Mouse (Mus musculus) liver, embryonic 11.5 days (tissue): ENCODE measurements at regions not wholly inside any gene's neighbourhood (a gene's known extent, or its start where the extent isn't known, plus 50 kb on each side); places are given as distances from the start of the nearest gene placed in this dataset.

Source experiments
- ATAC-seq: fragments of 200-750 bp; cut with Nextera tagmentation; replicated peaks from 2 replicates; pipeline ENCODE4 v1.8.0; 2017; ENCODE audit warnings: moderate number of reproducible peaks, mild to moderate bottlenecking, moderate TSS enrichment, moderate library complexity; ENCODE audit not compliant: low FRiP score
- DNase-seq: peaks from one replicate; pipeline ENCODE4 v3.0.0-alpha.2; 2017; ENCODE audit warnings: low spot score
- H3K27ac ChIP-seq: fragments of 300-500 bp; sonication (generic); 2 replicates; pipeline ENCODE4 v1.5.1; 2014; ENCODE audit warnings: mild to moderate bottlenecking, low read depth, low read length, control low read depth
- H3K27me3 ChIP-seq: fragments of 300-500 bp; sonication (generic); replicated peaks from 2 replicates; pipeline ENCODE4 v1.6.1; 2014; ENCODE audit warnings: low read length, mixed read lengths; ENCODE audit not compliant: control insufficient read depth, insufficient read depth
- H3K36me3 ChIP-seq: fragments of 300-500 bp; sonication (generic); 2 replicates; pipeline ENCODE4 v1.6.1; 2014; ENCODE audit warnings: mild to moderate bottlenecking, low read length, moderate library complexity, mixed read lengths; ENCODE audit not compliant: control insufficient read depth, insufficient read depth
- H3K4me1 ChIP-seq: fragments of 300-500 bp; sonication (generic); replicated peaks from 2 replicates; pipeline ENCODE4 v1.6.1; 2014; ENCODE audit warnings: low read length, mixed read lengths; ENCODE audit not compliant: control insufficient read depth, insufficient read depth
- H3K4me2 ChIP-seq: fragments of 300-500 bp; sonication (generic); 2 replicates; pipeline ENCODE4 v1.6.1; 2014; ENCODE audit warnings: mild to moderate bottlenecking, control low read depth, moderate library complexity
- H3K4me3 ChIP-seq: fragments of 300-500 bp; sonication (generic); 2 replicates; pipeline ENCODE4 v1.5.1; 2014; ENCODE audit warnings: low read depth, low read length, control low read depth
- H3K9ac ChIP-seq: fragments of 300-500 bp; sonication (generic); 2 replicates; pipeline ENCODE4 v1.6.1; 2014; ENCODE audit warnings: low read depth, low read length, control low read depth
- H3K9me3 ChIP-seq: fragments of 300-500 bp; sonication (generic); 2 replicates; pipeline ENCODE4 v1.6.1; 2016; ENCODE audit warnings: low read length, inconsistent platforms, mixed read lengths; ENCODE audit not compliant: control insufficient read depth
- WGBS: fragments of 180-500 bp; shearing (Covaris S2); extraction: QIAGEN DNeasy Blood & Tissue Kit; methylation state at CpG from one replicate; pipeline ENCODE4 v1.1.7; 2014; 5-methylcytosine and 5-hydroxymethylcytosine counted together

GRCm38 (mm10) chr5:16424745-16425144, 128.6 kb upstream of the Hgf start:
- 74% methylated on average over 4 of the region's 4 CpGs for WGBS
- no peak for DNase-seq
- Histone ChIP-seq H3K9me3 (no peaks in the 10 kb centered on the region), H3K9ac (no peak overlapping the region), H3K4me2 (no peak overlapping the region), H3K27me3 (no peaks in the 10 kb centered on the region), H3K4me1 (no peaks in the 10 kb centered on the region), H3K27ac (no peak overlapping the region), H3K36me3 (no peaks in the 10 kb centered on the region), H3K4me3 (no peak overlapping the region)
- no peak for ATAC-seq

- Histone ChIP-seq H3K4me1 (no peaks in the 10 kb centered on the region), H3K4me2 (no peak overlapping the region), H3K9ac (no peak overlapping the region), H3K27ac (no peak overlapping the region), H3K27me3 (no peaks in the 10 kb centered on the region), H3K36me3 (no peaks in the 10 kb centered on the region), H3K9me3 (no peaks in the 10 kb centered on the region), H3K4me3 (no peak overlapping the region)
- DNase-seq (no peak), ATAC-seq (no peak)
- WGBS = 63% methylated on average over 8 of the region's 8 CpGs
These were observed 128.0 kb upstream of the Hgf start for GRCm38 (mm10) chr5:16425302-16425701.

GRCm38 (mm10) chr5:16426306-16426705, 127.0 kb upstream of the Hgf start:
- 71% methylated on average over 2 of the region's 2 CpGs for WGBS
- no peak for DNase-seq

GRCm38 (mm10) chr5:16434586-16434985, 118.7 kb upstream of the Hgf start:
- H3K9me3 ChIP-seq = no peaks in the 10 kb centered on the region
- H3K27ac ChIP-seq = no peak overlapping the region
- no peaks in the 10 kb centered on the region for H3K36me3 ChIP-seq
- H3K4me3 ChIP-seq = no peak overlapping the region
- H3K9ac ChIP-seq = no peak overlapping the region
- H3K4me1 ChIP-seq = no peaks in the 10 kb centered on the region
- DNase-seq (no peak), ATAC-seq (no peak)
- no peaks in the 10 kb centered on the region for H3K27me3 ChIP-seq
- no peak overlapping the region for H3K4me2 ChIP-seq
- WGBS = 70% methylated on average over 3 of the region's 3 CpGs

More at GRCm38 (mm10) chr5:16426306-16426705, 127.0 kb upstream of the Hgf start:
- H3K4me3 ChIP-seq = no peak overlapping the region
- no peak overlapping the region for H3K9ac ChIP-seq
- ATAC-seq = no peak
- H3K4me1 ChIP-seq = no peaks in the 10 kb centered on the region
- H3K9me3 ChIP-seq = no peaks in the 10 kb centered on the region
- no peak overlapping the region for H3K4me2 ChIP-seq
- H3K36me3 ChIP-seq = no peaks in the 10 kb centered on the region
- no peak overlapping the region for H3K27ac ChIP-seq
- no peaks in the 10 kb centered on the region for H3K27me3 ChIP-seq

- Histone ChIP-seq H3K4me2 (no peak overlapping the region), H3K4me1 (no peaks in the 10 kb centered on the region), H3K36me3 (no peaks in the 10 kb centered on the region), H3K27ac (no peak overlapping the region), H3K9ac (no peak overlapping the region), H3K9me3 (no peaks in the 10 kb centered on the region), H3K4me3 (no peak overlapping the region), H3K27me3 (no peaks in the 10 kb centered on the region)
- WGBS = 63% methylated on average over 1 of the region's 1 CpGs
- DNase-seq = no peak
- ATAC-seq = no peak
These were observed 108.2 kb upstream of the Hgf start for GRCm38 (mm10) chr5:16445056-16445455.

- no peak for DNase-seq
- Histone ChIP-seq H3K4me1 (no peaks in the 10 kb centered on the region), H3K9me3 (no peaks in the 10 kb centered on the region), H3K9ac (no peak overlapping the region), H3K4me3 (no peak overlapping the region), H3K27ac (no peak overlapping the region), H3K36me3 (no peaks in the 10 kb centered on the region), H3K4me2 (no peak overlapping the region), H3K27me3 (no peaks in the 10 kb centered on the region)
- WGBS = 31% methylated on average over 1 of the region's 1 CpGs
- no peak for ATAC-seq
These were observed 106.3 kb upstream of the Hgf start for GRCm38 (mm10) chr5:16446977-16447376.

GRCm38 (mm10) chr5:16461795-16462194, 91.5 kb upstream of the Hgf start:
- no peaks in the 10 kb centered on the region; the same call in 1 of the 2 replicates for H3K4me1 ChIP-seq
- no peak overlapping the region for H3K4me2 ChIP-seq
- H3K27ac ChIP-seq = no peak overlapping the region
- 84% methylated on average over 2 of the region's 2 CpGs for WGBS
- DNase-seq = no peak
- no peaks in the 10 kb centered on the region for H3K9me3 ChIP-seq
- no peak overlapping the region for H3K4me3 ChIP-seq
- H3K36me3 ChIP-seq = no peaks in the 10 kb centered on the region
- no peak overlapping the region for H3K9ac ChIP-seq
- no peaks in the 10 kb centered on the region for H3K27me3 ChIP-seq
- no peak for ATAC-seq

GRCm38 (mm10) chr5:16466266-16466665, 87.0 kb upstream of the Hgf start:
- Histone ChIP-seq H3K36me3 (no peaks in the 10 kb centered on the region), H3K4me1 (peaks cover 21% of the 10 kb centered on the region), H3K4me2 (no peak overlapping the region), H3K4me3 (no peak overlapping the region), H3K9me3 (no peaks in the 10 kb centered on the region), H3K27ac (no peak overlapping the region), H3K9ac (no peak overlapping the region), H3K27me3 (no peaks in the 10 kb centered on the region)
- ATAC-seq = no peak
- 63% methylated on average over 5 of the region's 5 CpGs for WGBS
- DNase-seq = no peak

GRCm38 (mm10) chr5:16468560-16468959, 84.7 kb upstream of the Hgf start:
- Histone ChIP-seq H3K4me1 (peaks cover 21% of the 10 kb centered on the region), H3K36me3 (no peaks in the 10 kb centered on the region), H3K27me3 (no peaks in the 10 kb centered on the region), H3K9ac (no peak overlapping the region), H3K27ac (no peak overlapping the region; the same call in 1 of the 2 replicates), H3K4me3 (no peak overlapping the region), H3K4me2 (0 out of 2 replicates have a peak overlapping the region, but pooled peaks have one; percentile 13), H3K9me3 (no peaks in the 10 kb centered on the region)
- WGBS = 46% methylated on average over 2 of the region's 2 CpGs
- peak; percentile 88 for ATAC-seq
- no peak for DNase-seq
